Mouse (Mus musculus) regulatory T cell (primary cell): ENCODE results near the gene Il34.

ENCODE experiments used
- in situ Hi-C: fragments of 300-600 bp; cut with MboI, MseI; formaldehyde crosslinking; loops from one replicate; pipeline ENCODE4 v1.15.1; 2025; ENCODE audit warnings: high pct_unique_total_duplicates

Il34 gene

GRCm38 (mm10) chr8:110741816-110742451 is 63.8 kb downstream of the Il34 start:
- in situ Hi-C loops = no loop called here

GRCm38 (mm10) chr8:110740629-110741175 is 65.0 kb downstream of the Il34 start:
- in situ Hi-C loops = no loop called here

GRCm38 (mm10) chr8:110738591-110739195 is 67.0 kb downstream of the Il34 start:
- in situ Hi-C loops = no loop called here

GRCm38 (mm10) chr8:110733036-110733435 is 72.7 kb downstream of the Il34 start:
- in situ Hi-C loops = no loop called here

GRCm38 (mm10) chr8:110731346-110731859 is 74.3 kb downstream of the Il34 start:
- in situ Hi-C loops = no loop called here

- in situ Hi-C loops = no loop called here
Measured at GRCm38 (mm10) chr8:110726893-110727292, 78.8 kb downstream of the Il34 start.

GRCm38 (mm10) chr8:110725084-110725838 is 80.5 kb downstream of the Il34 start:
- in situ Hi-C loops = no loop called here

- in situ Hi-C loops = no loop called here
Measured at GRCm38 (mm10) chr8:110724493-110724892, 81.2 kb downstream of the Il34 start.

- in situ Hi-C loops = no loop called here
Measured at GRCm38 (mm10) chr8:110722414-110723011, 83.2 kb downstream of the Il34 start.

- in situ Hi-C loops = no loop called here
Measured at GRCm38 (mm10) chr8:110721606-110722413, 83.9 kb downstream of the Il34 start.

GRCm38 (mm10) chr8:110720685-110721598 is 84.8 kb downstream of the Il34 start, which contains the start of gene Mtss1l:
TSS of gene Mtss1l (plus strand) at chr8:110721476.
- in situ Hi-C loops = no loop called here

GRCm38 (mm10) chr8:110719898-110720653 is 85.6 kb downstream of the Il34 start:
- in situ Hi-C loops = loop anchor here (10.0 kb wide), 1 partner anchor 975 kb away; the partner anchor contains the start of gene Ctrb1

- in situ Hi-C loops = loop anchor here (10.0 kb wide), 1 partner anchor 976 kb away; the partner anchor contains the start of gene Ctrb1
Measured at GRCm38 (mm10) chr8:110718969-110719670, 86.6 kb downstream of the Il34 start.

GRCm38 (mm10) chr8:110718209-110718968 is 87.3 kb downstream of the Il34 start:
- in situ Hi-C loops = loop anchor here (10.0 kb wide), 1 partner anchor 976 kb away; the partner anchor contains the start of gene Ctrb1

- in situ Hi-C loops = loop anchor here (10.0 kb wide), 1 partner anchor 978 kb away; the partner anchor contains the start of gene Ctrb1
Measured at GRCm38 (mm10) chr8:110717131-110717530, 88.6 kb downstream of the Il34 start.

- in situ Hi-C loops = loop anchor here (10.0 kb wide), 1 partner anchor 979 kb away; the partner anchor contains the start of gene Ctrb1
Measured at GRCm38 (mm10) chr8:110716075-110716474, 89.6 kb downstream of the Il34 start.
